Mouse (Mus musculus): ENCODE measurements at regions not wholly inside any gene's neighbourhood (a gene's known extent, or its start where the extent isn't known, plus 50 kb on each side); places are given as distances from the start of the nearest gene placed in this dataset.

GRCm38 (mm10) chr6:41126855-41127254 is 91.5 kb upstream of the 2210010C04Rik start:
- DNase-seq (ENCODE audit: low read depth) = peak; percentile 35

- peak; percentile 35 for DNase-seq (ENCODE audit: low read depth)
Measured at GRCm38 (mm10) chr6:41121641-41122040, 86.3 kb upstream of the 2210010C04Rik start.

- peak; percentile 45 for DNase-seq (ENCODE audit: low read depth)
Measured at GRCm38 (mm10) chr6:41119176-41119575, 83.9 kb upstream of the 2210010C04Rik start.

- peak; percentile 89 for DNase-seq (ENCODE audit: low read depth)
Measured at GRCm38 (mm10) chr6:41118201-41118976, 83.1 kb upstream of the 2210010C04Rik start.

DNA sequence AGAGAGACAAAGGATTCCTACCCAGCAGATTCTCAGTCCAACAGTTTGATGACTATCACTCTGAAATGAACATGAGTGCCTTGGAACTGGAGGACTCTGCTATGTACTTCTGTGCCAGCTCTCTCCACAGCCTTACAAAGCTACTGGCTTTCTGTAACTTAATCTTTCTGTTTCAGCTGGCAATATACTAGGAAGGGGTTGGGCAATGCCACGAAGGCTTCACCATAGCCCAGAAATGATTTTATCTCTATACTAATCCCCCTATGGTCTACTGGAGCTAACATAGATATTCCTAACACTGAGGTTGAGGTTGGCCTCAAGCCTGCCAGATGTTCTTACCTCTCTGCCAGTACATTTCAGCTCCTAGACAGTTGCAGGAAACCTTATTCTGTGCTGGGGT is 78.6 kb upstream of the 2210010C04Rik start:
- DNase-seq (ENCODE audit: low read depth) = peak; percentile 25

DNA sequence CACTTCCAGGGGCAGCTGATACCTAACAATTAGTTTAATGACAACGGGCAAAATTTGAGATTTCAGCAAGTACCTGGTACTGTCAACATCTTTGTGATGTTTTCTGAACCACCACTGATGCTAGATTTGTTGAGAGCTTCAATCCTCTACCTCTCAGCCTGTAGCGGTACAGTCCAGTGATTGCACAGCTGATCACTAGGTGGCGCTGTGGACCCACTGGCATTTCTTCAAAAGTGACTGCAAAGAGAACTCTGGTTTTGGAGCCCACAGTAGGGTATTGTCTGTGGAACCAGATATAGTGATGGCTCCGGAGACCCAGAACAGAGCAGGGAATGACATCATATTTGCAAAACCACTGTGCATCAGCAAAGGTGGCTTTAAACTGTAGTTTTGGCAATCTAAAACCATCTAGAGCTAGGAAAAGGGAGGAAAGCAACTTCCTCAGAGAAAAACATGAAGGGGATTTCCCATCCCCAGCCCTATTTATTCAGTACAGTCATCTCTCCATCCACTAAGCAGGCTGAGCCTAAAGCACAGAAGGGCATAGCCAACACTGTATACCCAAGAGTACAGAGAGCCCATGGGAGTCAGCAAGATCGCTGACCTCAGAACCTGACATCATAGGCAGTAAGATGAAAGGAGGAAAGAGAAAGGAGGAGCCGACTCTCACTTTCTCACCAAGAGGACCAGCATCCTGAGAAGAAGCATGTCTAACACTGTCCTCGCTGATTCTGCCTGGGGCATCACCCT is 77.7 kb upstream of the 2210010C04Rik start:
- peak; percentile 91 for DNase-seq (ENCODE audit: low read depth)

- no peak for DNase-seq (ENCODE audit: low read depth)
Measured at GRCm38 (mm10) chr6:41111829-41112228, 76.5 kb upstream of the 2210010C04Rik start.

GRCm38 (mm10) chr6:41108897-41109296 is 73.6 kb upstream of the 2210010C04Rik start:
- DNase-seq (ENCODE audit: low read depth) = peak; percentile 73

DNA sequence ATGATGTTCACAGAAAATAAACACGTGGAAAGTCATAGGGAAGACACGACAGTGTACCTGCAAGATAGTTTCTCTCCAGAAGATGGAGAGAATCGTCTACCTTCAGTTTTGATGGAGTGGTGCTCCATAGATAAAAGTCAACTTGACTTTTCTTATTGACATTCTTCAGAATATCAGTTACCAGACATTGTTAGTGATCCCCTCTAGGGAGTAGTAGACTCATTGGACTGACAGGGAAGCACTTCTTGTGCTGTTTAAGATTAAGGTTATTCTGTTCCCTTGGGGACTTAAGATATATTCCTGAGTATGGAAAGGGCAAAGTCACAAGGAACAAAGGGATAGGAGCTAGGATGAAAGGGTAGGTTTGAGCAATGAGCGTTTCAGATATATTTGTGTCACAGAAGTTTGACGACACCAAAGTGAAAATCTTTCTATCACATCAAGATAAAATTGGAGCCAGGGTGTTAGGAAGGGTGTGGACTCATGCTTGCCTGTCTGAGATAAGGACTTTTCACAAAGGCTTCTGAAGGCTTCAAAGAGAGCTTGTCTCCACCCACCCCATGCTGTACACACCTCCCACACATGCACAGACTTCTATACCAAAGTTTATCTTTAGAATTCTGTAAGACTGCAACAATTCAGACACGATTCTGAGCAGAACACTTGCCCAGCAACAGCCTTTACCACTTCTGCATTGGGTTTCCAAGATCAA is 68.5 kb upstream of the 2210010C04Rik start:
- DNase-seq (ENCODE audit: low read depth) = peak; percentile 39

- DNase-seq (ENCODE audit: low read depth) = no peak
Measured at GRCm38 (mm10) chr6:41101997-41102396, 66.7 kb upstream of the 2210010C04Rik start.

- no peak for DNase-seq (ENCODE audit: low read depth)
Measured at GRCm38 (mm10) chr6:41100258-41100657, 64.9 kb upstream of the 2210010C04Rik start.

- peak; percentile 60 for DNase-seq (ENCODE audit: low read depth)
Measured at GRCm38 (mm10) chr6:41091177-41091829, 56.0 kb upstream of the 2210010C04Rik start.

Data from induced T-regulatory cell, adult 2 months (primary cell).